Mouse (Mus musculus) hindbrain, embryonic 16.5 days (tissue): Measurements from ENCODE around the gene Kcne4. TPM values are rescaled to one million over a fixed set of nuclear protein-coding genes. Genes with fewer than 3 reads are reported as not detected.
"Not testable (repeated sequence)": the region's sequence is repeated elsewhere in the genome, so short reads cannot be mapped to it uniquely, and the experiment has no call there.

Experiments used
- ATAC-seq: fragments of 200-750 bp; cut with Nextera tagmentation; 2 replicates; pipeline ENCODE4 v1.8.0; 2017; ENCODE audit warnings: moderate TSS enrichment, moderate library complexity
- H3K27ac ChIP-seq: fragments of 300-500 bp; sonication (generic); 2 replicates; pipeline ENCODE4 v1.5.1; 2014; ENCODE audit warnings: low read depth, mild to moderate bottlenecking, control low read depth, low read length, moderate library complexity
- H3K27me3 ChIP-seq: fragments of 300-500 bp; sonication (generic); replicated peaks from 2 replicates; pipeline ENCODE4 v1.6.1; 2014; ENCODE audit warnings: low read length; ENCODE audit not compliant: control insufficient read depth, insufficient read depth
- H3K36me3 ChIP-seq: fragments of 300-500 bp; sonication (generic); 2 replicates; pipeline ENCODE4 v1.6.1; 2014; ENCODE audit warnings: mild to moderate bottlenecking, low read length, moderate library complexity, mixed read lengths; ENCODE audit not compliant: control insufficient read depth, insufficient read depth
- H3K4me1 ChIP-seq: fragments of 300-500 bp; sonication (generic); 2 replicates; pipeline ENCODE4 v1.6.1; 2014; ENCODE audit warnings: low read depth, low read length; ENCODE audit not compliant: control insufficient read depth, insufficient read depth
- H3K4me2 ChIP-seq: fragments of 300-500 bp; sonication (generic); 2 replicates; pipeline ENCODE4 v1.6.1; 2014; ENCODE audit warnings: mild to moderate bottlenecking, low read length, control low read depth, moderate library complexity
- H3K4me3 ChIP-seq: fragments of 300-500 bp; sonication (generic); 2 replicates; pipeline ENCODE4 v1.5.1; 2014; ENCODE audit warnings: mild to moderate bottlenecking, low read length, control low read depth, moderate library complexity
- H3K9ac ChIP-seq: fragments of 300-500 bp; sonication (generic); 2 replicates; pipeline ENCODE4 v1.6.1; 2014; ENCODE audit warnings: low read depth, mild to moderate bottlenecking, control low read depth, low read length, moderate library complexity
- H3K9me3 ChIP-seq: fragments of 300-500 bp; sonication (generic); 2 replicates; pipeline ENCODE4 v1.6.1; 2014; ENCODE audit warnings: mild to moderate bottlenecking, low read length, moderate library complexity; ENCODE audit not compliant: control insufficient read depth
- WGBS: fragments of 180-500 bp; shearing (Covaris S2); extraction: QIAGEN DNeasy Blood & Tissue Kit; methylation state at CpG from one replicate; pipeline ENCODE4 v1.1.7; 2014; 5-methylcytosine and 5-hydroxymethylcytosine counted together
- polyA plus RNA-seq: library from polyadenylated mRNA; unstranded; fragments of >200 nt; fragmentation: Nextera tagmentation; extraction: Ambion mirVana; gene quantifications from 2 replicates; pipeline ENCODE4 v1.2.1, GENCODE M21; 2015

Gene Kcne4
- polyA plus RNA-seq = 1.8 and 1.9 TPM in 2 replicates

GRCm38 (mm10) chr1:78816639-78817038 is at the start of gene Kcne4:
TSS of gene Kcne4 (plus strand) at chr1:78816758.
- no peak within 1 kb of the TSS for H3K4me2 ChIP-seq
- no peaks in the 10 kb centered on the region for H3K27me3 ChIP-seq
- no peaks in the 10 kb centered on the region for H3K9me3 ChIP-seq
- H3K27ac ChIP-seq = no peak within 1 kb of the TSS
- no peaks in the 10 kb centered on the region; the same call in 1 of the 2 replicates for H3K4me1 ChIP-seq
- WGBS = 70% methylated on average over 10 of the region's 10 CpGs
- H3K9ac ChIP-seq = no peak within 1 kb of the TSS
- no peaks in the 10 kb centered on the region for H3K36me3 ChIP-seq
- ATAC-seq = no peak
- no peak within 1 kb of the TSS for H3K4me3 ChIP-seq

GRCm38 (mm10) chr1:78781899-78782298 is 34.7 kb upstream of the Kcne4 start:
- Histone ChIP-seq H3K36me3 (no peaks in the 10 kb centered on the region), H3K4me1 (no peaks in the 10 kb centered on the region; the same call in 1 of the 2 replicates), H3K9me3 (no peaks in the 10 kb centered on the region), H3K9ac (no peak overlapping the region), H3K4me2 (no peak overlapping the region), H3K4me3 (no peak overlapping the region), H3K27ac (no peak overlapping the region), H3K27me3 (no peaks in the 10 kb centered on the region)
- WGBS = 29% methylated on average over 5 of the region's 5 CpGs
- ATAC-seq = peak; percentile 85

GRCm38 (mm10) chr1:78784936-78785335 is 31.6 kb upstream of the Kcne4 start:
- H3K27ac ChIP-seq, ATAC-seq, H3K4me2 ChIP-seq, H3K27me3 ChIP-seq, H3K36me3 ChIP-seq, H3K4me3 ChIP-seq, H3K4me1 ChIP-seq, H3K9me3 ChIP-seq, H3K9ac ChIP-seq: not testable (repeated sequence)
- WGBS = 94% methylated on average over 9 of the region's 9 CpGs

GRCm38 (mm10) chr1:78789744-78790143 is 26.8 kb upstream of the Kcne4 start:
- H3K27ac ChIP-seq = no peak overlapping the region
- H3K9ac ChIP-seq = no peak overlapping the region
- H3K36me3 ChIP-seq = no peaks in the 10 kb centered on the region
- WGBS = 15% methylated on average over 1 of the region's 1 CpGs
- no peaks in the 10 kb centered on the region for H3K9me3 ChIP-seq
- no peaks in the 10 kb centered on the region for H3K27me3 ChIP-seq
- no peak overlapping the region for H3K4me2 ChIP-seq
- no peak for ATAC-seq
- H3K4me3 ChIP-seq = no peak overlapping the region
- H3K4me1 ChIP-seq = no peaks in the 10 kb centered on the region

GRCm38 (mm10) chr1:78807428-78807827 is 9.1 kb upstream of the Kcne4 start:
- no peak overlapping the region for H3K4me3 ChIP-seq
- H3K4me2 ChIP-seq = no peak overlapping the region
- H3K9me3 ChIP-seq = no peaks in the 10 kb centered on the region
- no peaks in the 10 kb centered on the region for H3K4me1 ChIP-seq
- no peaks in the 10 kb centered on the region for H3K27me3 ChIP-seq
- no peak for ATAC-seq
- H3K9ac ChIP-seq = no peak overlapping the region
- H3K27ac ChIP-seq = no peak overlapping the region
- no peaks in the 10 kb centered on the region for H3K36me3 ChIP-seq

GRCm38 (mm10) chr1:78809819-78810218 is 6.7 kb upstream of the Kcne4 start:
- Histone ChIP-seq H3K36me3 (no peaks in the 10 kb centered on the region), H3K27ac (no peak overlapping the region), H3K4me1 (no peaks in the 10 kb centered on the region), H3K4me2 (no peak overlapping the region), H3K9me3 (no peaks in the 10 kb centered on the region), H3K27me3 (no peaks in the 10 kb centered on the region), H3K4me3 (no peak overlapping the region), H3K9ac (no peak overlapping the region)
- ATAC-seq = no peak
- 72% methylated on average over 4 of the region's 4 CpGs for whole genome bisulfite sequencing

GRCm38 (mm10) chr1:78810904-78811303 is 5.7 kb upstream of the Kcne4 start:
- Histone ChIP-seq H3K36me3 (no peaks in the 10 kb centered on the region), H3K4me3 (no peak overlapping the region), H3K9me3 (no peaks in the 10 kb centered on the region), H3K27me3 (no peaks in the 10 kb centered on the region), H3K27ac (no peak overlapping the region), H3K4me2 (no peak overlapping the region), H3K4me1 (no peaks in the 10 kb centered on the region), H3K9ac (no peak overlapping the region)
- WGBS = 85% methylated on average over 3 of the region's 3 CpGs
- no peak for ATAC-seq

GRCm38 (mm10) chr1:78811975-78812490 is 4.5 kb upstream of the Kcne4 start:
- WGBS = 61% methylated on average over 10 of the region's 10 CpGs
- ATAC-seq = no peak
- Histone ChIP-seq H3K27ac (no peak overlapping the region), H3K9ac (no peak overlapping the region), H3K4me2 (no peak overlapping the region), H3K9me3 (no peaks in the 10 kb centered on the region), H3K4me3 (no peak overlapping the region), H3K36me3 (no peaks in the 10 kb centered on the region), H3K4me1 (no peaks in the 10 kb centered on the region), H3K27me3 (no peaks in the 10 kb centered on the region)

GRCm38 (mm10) chr1:78817756-78818155 is 1.2 kb downstream of the Kcne4 start:
- H3K4me1 ChIP-seq = no peaks in the 10 kb centered on the region; the same call in 1 of the 2 replicates
- no peak overlapping the region for H3K4me3 ChIP-seq
- H3K27ac ChIP-seq = no peak overlapping the region
- no peak overlapping the region for H3K4me2 ChIP-seq
- no peak for ATAC-seq
- H3K9me3 ChIP-seq = no peaks in the 10 kb centered on the region
- no peak overlapping the region for H3K9ac ChIP-seq
- H3K36me3 ChIP-seq = no peaks in the 10 kb centered on the region
- 89% methylated on average over 16 of the region's 16 CpGs for WGBS
- H3K27me3 ChIP-seq = no peaks in the 10 kb centered on the region
